Mouse (Mus musculus): ENCODE measurements around the gene Utp3. TPM values are rescaled to one million over a fixed set of nuclear protein-coding genes. Genes with fewer than 3 reads are reported as not detected.

Gene Utp3
- total and polyA plus RNA-seq, 3 experiments = 55.5 to 169 (median 66.6) TPM

DNA sequence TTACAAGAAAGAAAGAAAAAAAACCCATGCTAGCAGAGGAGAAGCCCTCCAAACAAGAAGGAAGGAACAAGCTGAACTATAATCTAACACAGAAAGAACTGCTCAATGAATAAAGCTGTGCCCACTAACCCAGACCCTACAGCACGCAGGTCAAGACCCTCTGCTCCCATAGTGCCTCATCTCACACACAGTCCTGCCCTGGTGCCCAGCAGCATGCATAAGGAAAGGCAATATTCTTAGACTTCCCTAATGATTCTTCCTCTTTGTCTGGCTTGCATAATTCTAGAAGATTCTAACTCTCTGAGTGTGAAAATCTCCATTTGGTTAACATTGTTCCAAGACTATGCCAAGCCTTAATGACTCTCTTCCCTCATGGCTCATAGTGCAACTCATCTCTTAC lies 45.3 kb upstream of the Utp3 start:
- dilution Hi-C loops (cut with MboI; ENCODE audit: extremely low pct_ligation_motif_present, extremely low pct_unique_long_range_greater_than_20kb, low sequenced_read_pairs) = no loop called here

DNA sequence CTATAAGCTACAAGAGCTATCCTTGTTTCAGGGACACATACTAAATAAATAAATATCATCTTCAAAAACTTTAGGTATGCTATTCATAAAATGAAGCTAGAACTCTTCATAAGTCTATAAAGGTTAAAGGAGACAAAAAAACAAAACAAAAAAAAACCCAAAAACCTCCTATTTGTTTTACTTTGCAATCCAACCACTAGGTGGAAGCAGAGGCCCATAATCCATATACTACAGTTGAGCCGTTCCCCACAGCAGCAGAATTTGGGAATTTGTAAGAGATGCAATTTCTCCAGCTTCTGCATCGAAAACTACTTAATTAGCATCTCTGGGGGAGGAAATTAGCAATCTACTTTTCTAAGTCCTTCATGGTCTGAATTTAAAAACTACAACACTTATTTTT lies 35.0 kb upstream of the Utp3 start:
- H3K4me2 ChIP-seq (ENCODE audit: insufficient read depth, low read depth, poor library complexity, severe bottlenecking) = no peak overlapping the region
- peaks cover 8 to 26% of the 10 kb centered on the region in 2 experiments for H3K36me3 ChIP-seq (replicated peaks in 1 of 2; ENCODE audit: control insufficient read depth in 1 of 2, insufficient read depth in 1 of 2, low read length in 1 of 2)
- H3K9me3 ChIP-seq (replicated peaks; ENCODE audit: low read length) = no peaks in the 10 kb centered on the region
- TF ChIP-seq TCF12 (IDR thresholded peaks at IDR 0.05; ENCODE audit: low read depth, low read length) (0 out of 2 replicates have a peak, but pooled peaks have one; percentile 17), NRF1 (IDR thresholded peaks at IDR 0.05; ENCODE audit: low read depth, low read length) (no peak), USF2 (conservative IDR thresholded peaks at IDR 0.05; ENCODE audit: low read depth, low read length) (no peak), ZNF384 (IDR thresholded peaks at IDR 0.05; ENCODE audit: low read depth, low read length) (peak; percentile 90), ETS1 (conservative IDR thresholded peaks at IDR 0.05; ENCODE audit: low read depth, low read length) (no peak), RCOR1 (conservative IDR thresholded peaks at IDR 0.05; ENCODE audit: low read depth, low read length) (no peak), NELFE (IDR thresholded peaks at IDR 0.05; ENCODE audit: low read depth, low read length) (peak; percentile 43; the same call in 1 of the 2 replicates), RAD21 (IDR thresholded peaks at IDR 0.05; ENCODE audit: low read depth, low read length) (peak; percentile 99), SIN3A (IDR thresholded peaks at IDR 0.05; ENCODE audit: low read length) (peak; percentile 55; the same call in 1 of the 2 replicates), USF1 (IDR thresholded peaks at IDR 0.05; ENCODE audit: low read depth, low read length) (no peak), JUND (conservative IDR thresholded peaks at IDR 0.05; ENCODE audit: low read depth, low read length) (peak; percentile 60), IRF4 (IDR thresholded peaks at IDR 0.05; ENCODE audit: low read depth, low read length) (peak; percentile 52; the same call in 1 of the 2 replicates), ZC3H11A (IDR thresholded peaks at IDR 0.05; ENCODE audit: low read depth, low read length) (peak; percentile 87), SMC3 (IDR thresholded peaks at IDR 0.05; ENCODE audit: low read depth, low read length) (peak; percentile 94), CTCF (conservative IDR thresholded peaks at IDR 0.05 in 1 of 2, IDR thresholded peaks at IDR 0.05 in 1 of 2; ENCODE audit: low read depth in 2 of 2, low read length in 2 of 2) (peak; percentile 38 to 92; a peak in 3 of 4 replicates), EP300 (IDR thresholded peaks at IDR 0.05; ENCODE audit: low read length) (no peak)
- in situ Hi-C loops (cut with MboI; ENCODE audit: low pct_ligation_motif_present, low pct_unique_long_range_greater_than_20kb, low sequenced_read_pairs) (no loop called here), dilution Hi-C loops (cut with MboI; ENCODE audit: extremely low pct_ligation_motif_present, extremely low pct_unique_long_range_greater_than_20kb, low sequenced_read_pairs) (no loop called here)
- H3K4me1 ChIP-seq (ENCODE audit: control insufficient read depth in 1 of 2, insufficient read depth in 2 of 2) = peaks cover 6 to 26% of the 10 kb centered on the region in 2 experiments; a peak in 3 of 4 replicates
- no peak overlapping the region for H3K27ac ChIP-seq (ENCODE audit: insufficient read depth, low read depth)
- peak; percentile 65 for DNase-seq (ENCODE audit: extremely low read depth)
- H3K9ac ChIP-seq (ENCODE audit: insufficient read depth, low read depth) = no peak overlapping the region
- peaks cover 3% of the 10 kb centered on the region; the same call in 1 of the 2 replicates for H3K79me2 ChIP-seq (replicated peaks; ENCODE audit: control insufficient read depth, extremely low read depth, insufficient read depth, poor library complexity, severe bottlenecking)
- H3K27me3 ChIP-seq (replicated peaks) = no peaks in the 10 kb centered on the region
- no peak overlapping the region for H3K4me3 ChIP-seq (replicated peaks in 1 of 3; ENCODE audit: low read depth in 2 of 3, low read length in 2 of 3, poor library complexity in 1 of 3)

More for the DNA sequence above, 45.3 kb upstream of the Utp3 start:
- Histone ChIP-seq H3K9ac (ENCODE audit: insufficient read depth, low read depth) (peak overlapping the region; percentile 52), H3K4me2 (ENCODE audit: insufficient read depth, low read depth, poor library complexity, severe bottlenecking) (peak overlapping the region; percentile 43), H3K27me3 (replicated peaks) (no peaks in the 10 kb centered on the region), H3K27ac (ENCODE audit: insufficient read depth, low read depth) (peak overlapping the region; percentile 99), H3K9me3 (replicated peaks; ENCODE audit: low read length) (no peaks in the 10 kb centered on the region), H3K36me3 (replicated peaks in 1 of 2; ENCODE audit: control insufficient read depth in 1 of 2, insufficient read depth in 1 of 2, low read length in 1 of 2) (no peaks in the 10 kb centered on the region), H3K79me2 (replicated peaks; ENCODE audit: control insufficient read depth, extremely low read depth, insufficient read depth, poor library complexity, severe bottlenecking) (no peaks in the 10 kb centered on the region), H3K4me1 (ENCODE audit: control insufficient read depth in 1 of 2, insufficient read depth in 2 of 2) (peaks cover 19 to 42% of the 10 kb centered on the region in 2 experiments), H3K4me3 (replicated peaks in 1 of 3; ENCODE audit: low read depth in 2 of 3, low read length in 2 of 3, poor library complexity in 1 of 3) (no peak overlapping the region)
- in situ Hi-C loops (cut with MboI; ENCODE audit: low pct_ligation_motif_present, low pct_unique_long_range_greater_than_20kb, low sequenced_read_pairs) = no loop called here
- no peak for TF ChIP-seq ZMIZ1 (IDR thresholded peaks at IDR 0.05; ENCODE audit: low read depth, low read length)
- TF ChIP-seq KAT2A (IDR thresholded peaks at IDR 0.05; ENCODE audit: insufficient replicate concordance, low read length) = no peak
- no peak for TF ChIP-seq ETS1 (conservative IDR thresholded peaks at IDR 0.05; ENCODE audit: low read depth, low read length)
- TF ChIP-seq CTCF (conservative IDR thresholded peaks at IDR 0.05 in 1 of 2, IDR thresholded peaks at IDR 0.05 in 1 of 2; ENCODE audit: low read depth in 2 of 2, low read length in 2 of 2) = no peak
- no peak for TF ChIP-seq NRF1 (IDR thresholded peaks at IDR 0.05; ENCODE audit: low read depth, low read length)
- TF ChIP-seq MAFK (IDR thresholded peaks at IDR 0.05; ENCODE audit: insufficient replicate concordance, low read length) = no peak
- no peak for DNase-seq (ENCODE audit: extremely low read depth)
